Mouse (Mus musculus) C2C12 (cell line): ENCODE measurements around the gene Aar2. TPM values are rescaled to one million over a fixed set of nuclear protein-coding genes. Genes with fewer than 3 reads are reported as not detected.

Experiments
- H3K27me3 ChIP-seq: one replicate; pipeline ENCODE4 v1.6.1; 2011; ENCODE audit not compliant: control insufficient read depth, insufficient read depth, insufficient read length
- H3K36me3 ChIP-seq: one replicate; pipeline ENCODE4 v1.6.1; 2011; ENCODE audit not compliant: control insufficient read depth, insufficient read depth
- H3K4me3 ChIP-seq: one replicate; pipeline ENCODE4 v1.5.1; 2011; ENCODE audit warnings: mild to moderate bottlenecking, control low read depth; ENCODE audit not compliant: poor library complexity, insufficient read depth, severe bottlenecking
- H3K79me2 ChIP-seq: one replicate; pipeline ENCODE4 v1.6.1; 2011; ENCODE audit not compliant: control insufficient read depth, insufficient read depth
- H3K79me3 ChIP-seq: one replicate; pipeline ENCODE4 v1.6.1; 2011; ENCODE audit warnings: low read depth, control low read depth
- H3ac ChIP-seq: one replicate; pipeline ENCODE3; 2011; ENCODE audit warnings: low read depth; ENCODE audit not compliant: control insufficient read depth, insufficient read length
- CEBPB ChIP-seq: IDR thresholded peaks from one replicate; pipeline ENCODE4 v1.6.1; 2011; ENCODE audit warnings: low read depth, mild to moderate bottlenecking, control low read depth, moderate library complexity
- CTCF ChIP-seq: IDR thresholded peaks from one replicate; pipeline ENCODE4 v1.5.1; 2011; ENCODE audit not compliant: control insufficient read depth, insufficient read depth, insufficient read length
- FOSL1 ChIP-seq: IDR thresholded peaks from one replicate; pipeline ENCODE4 v1.8.0; 2011; ENCODE audit warnings: mild to moderate bottlenecking, low read length; ENCODE audit not compliant: poor library complexity, insufficient read depth, severe bottlenecking
- MAX ChIP-seq: IDR thresholded peaks from one replicate; pipeline ENCODE4 v1.6.1; 2011; ENCODE audit warnings: mild to moderate bottlenecking, control low read depth
- MYOD1 ChIP-seq: IDR thresholded peaks from one replicate; pipeline ENCODE4 v1.6.1; 2011; ENCODE audit warnings: low read depth; ENCODE audit not compliant: control insufficient read depth, insufficient read length
- MYOG ChIP-seq: IDR thresholded peaks from one replicate; pipeline ENCODE4 v1.6.1; 2011; ENCODE audit not compliant: control insufficient read depth, insufficient read length; ENCODE audit errors: extremely low read depth
- USF1 ChIP-seq: IDR thresholded peaks from one replicate; pipeline ENCODE4 v1.6.1; 2011; ENCODE audit warnings: low read depth, mild to moderate bottlenecking, control low read depth, moderate library complexity
- polyA plus RNA-seq: library from polyadenylated mRNA; unstranded; fragments of >200 nt; fragmentation: generic; extraction: Trizol; gene quantifications from one replicate; pipeline ENCODE4 v1.2.1, GENCODE M21; 2012; ENCODE audit warnings: missing spikeins

Aar2 gene
- polyA plus RNA-seq, 1 experiment = 20.5 TPM

GRCm38 (mm10) chr2:156576850-156577587, 29.6 kb downstream of the Aar2 start:
- Histone ChIP-seq H3ac (no peak overlapping the region), H3K79me2 (no peaks in the 10 kb centered on the region), H3K4me3 (no peak overlapping the region), H3K36me3 (no peaks in the 10 kb centered on the region), H3K79me3 (no peaks in the 10 kb centered on the region), H3K27me3 (peaks cover 40% of the 10 kb centered on the region)
- TF ChIP-seq CTCF (no peak), USF1 (no peak), CEBPB (no peak)

DNA sequence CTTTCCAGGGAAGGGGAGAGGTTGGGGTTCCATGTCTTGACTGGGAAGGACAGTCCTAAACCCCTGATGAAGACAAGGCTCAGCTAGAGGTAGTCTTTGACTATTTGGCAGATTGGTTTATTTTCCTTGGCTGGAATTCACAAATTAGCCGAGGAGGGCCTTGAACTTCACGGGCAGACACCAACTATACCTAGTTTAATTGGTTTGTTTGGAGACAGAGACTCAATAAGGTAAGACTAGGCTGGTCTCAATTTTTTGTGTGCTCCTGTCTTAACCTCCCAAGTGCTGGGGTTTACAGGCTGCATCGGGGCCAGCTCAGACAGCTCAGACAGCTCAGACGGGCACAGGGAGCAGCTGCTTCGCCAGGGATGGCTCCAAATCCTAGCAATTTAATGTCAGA, 33.1 kb downstream of the Aar2 start:
- no peaks in the 10 kb centered on the region for H3K36me3 ChIP-seq
- no peak overlapping the region for H3ac ChIP-seq
- no peak overlapping the region for H3K4me3 ChIP-seq
- no peak for TF ChIP-seq CEBPB
- TF ChIP-seq MAX = no peak
- no peak for TF ChIP-seq USF1
- TF ChIP-seq CTCF = no peak
- no peak for TF ChIP-seq MYOG
- peaks cover 56% of the 10 kb centered on the region for H3K27me3 ChIP-seq
- H3K79me3 ChIP-seq = no peaks in the 10 kb centered on the region
- no peaks in the 10 kb centered on the region for H3K79me2 ChIP-seq

GRCm38 (mm10) chr2:156581244-156581643, 33.9 kb downstream of the Aar2 start:
- no peaks in the 10 kb centered on the region for H3K79me3 ChIP-seq
- H3K79me2 ChIP-seq = no peaks in the 10 kb centered on the region
- peaks cover 60% of the 10 kb centered on the region for H3K27me3 ChIP-seq
- no peak overlapping the region for H3K4me3 ChIP-seq
- TF ChIP-seq CTCF (no peak), FOSL1 (no peak), CEBPB (no peak), USF1 (no peak), MYOG (no peak), MYOD1 (no peak), MAX (no peak)
- H3K36me3 ChIP-seq = no peaks in the 10 kb centered on the region
- H3ac ChIP-seq = no peak overlapping the region

DNA sequence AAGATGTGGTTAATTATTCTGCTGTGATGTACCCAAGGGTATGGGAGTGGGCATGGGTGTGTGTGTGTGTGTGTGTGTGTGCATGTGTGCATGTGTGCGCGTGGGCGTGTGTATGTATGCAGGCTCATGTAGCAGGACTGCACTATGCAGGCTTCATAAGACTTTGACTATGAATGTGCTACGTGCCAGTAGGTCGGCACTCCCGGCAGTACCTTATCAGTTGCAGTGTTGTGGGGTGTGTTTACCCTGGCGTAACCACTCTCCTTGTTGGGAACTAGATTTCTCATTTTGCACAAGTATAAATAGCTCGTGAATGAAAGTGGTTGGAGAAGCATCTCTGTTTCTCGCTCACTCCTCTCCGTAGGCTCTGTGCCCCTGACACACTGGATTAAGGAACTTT, 35.5 kb downstream of the Aar2 start:
- H3K36me3 ChIP-seq = no peaks in the 10 kb centered on the region
- TF ChIP-seq CTCF = no peak
- TF ChIP-seq MYOG = no peak
- no peak for TF ChIP-seq USF1
- TF ChIP-seq FOSL1 = no peak
- no peak for TF ChIP-seq CEBPB
- TF ChIP-seq MYOD1 = no peak
- TF ChIP-seq MAX = no peak
- H3K27me3 ChIP-seq = peaks cover 66% of the 10 kb centered on the region
- H3ac ChIP-seq = no peak overlapping the region
- H3K79me2 ChIP-seq = no peaks in the 10 kb centered on the region
- H3K79me3 ChIP-seq = no peaks in the 10 kb centered on the region
- no peak overlapping the region for H3K4me3 ChIP-seq

- Histone ChIP-seq H3K27me3 (peaks cover 53% of the 10 kb centered on the region), H3ac (no peak overlapping the region), H3K36me3 (no peaks in the 10 kb centered on the region), H3K79me2 (no peaks in the 10 kb centered on the region), H3K4me3 (no peak overlapping the region), H3K79me3 (no peaks in the 10 kb centered on the region)
- TF ChIP-seq MYOD1 = no peak
- TF ChIP-seq USF1 = no peak
- no peak for TF ChIP-seq CTCF
- no peak for TF ChIP-seq FOSL1
- TF ChIP-seq MAX = no peak
- TF ChIP-seq MYOG = no peak
- no peak for TF ChIP-seq CEBPB
These were observed 36.9 kb downstream of the Aar2 start for GRCm38 (mm10) chr2:156584154-156584796.
